ENCODE assay signal across 11 mouse cellular contexts in the genomic region with DNA sequence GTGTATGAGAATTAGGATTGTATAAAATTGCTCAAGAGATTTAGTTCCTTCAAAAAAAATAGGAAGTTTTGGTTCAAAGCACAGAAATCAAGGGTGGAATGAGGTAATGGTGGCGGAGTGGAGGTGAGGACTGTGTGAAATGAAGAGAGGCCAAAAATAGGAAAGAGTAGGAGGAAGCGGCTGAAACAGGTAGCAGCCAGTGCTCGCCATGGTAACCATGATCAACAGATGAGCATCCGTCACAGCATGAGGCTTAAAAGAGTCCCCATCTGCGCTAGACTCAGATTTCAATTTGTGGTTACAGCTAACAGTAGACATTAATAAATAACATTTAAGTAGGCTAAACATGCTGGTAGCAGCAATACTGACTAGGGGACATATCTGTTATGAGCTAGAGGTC. TPM values are rescaled to one million over a fixed set of nuclear protein-coding genes. Genes with fewer than 3 reads are reported as not detected.
A peak's percentile ranks its signal among the peaks of the same experiment; 100 is the strongest.
DNase-seq lines count a peak whose midpoint lies in the region; ATAC-seq and TF ChIP-seq lines count a peak whose summit lies in the region.
"Had no signal": no experiment of that assay in that cellular context is flagged by ENCODE, and none has a peak within 500 bp of the region (broad histone marks: within the 10 kb centered on the region; RNA-seq: fewer than 3 reads in every experiment).

No protein-coding gene starts in this region.

- DNase-seq in cerebellum, postnatal 10 days, result peak; percentile 27 to 44
- DNase-seq in cerebellum, adult 9-10 months, result no peak
- DNase-seq in midbrain, embryonic 14.5 days, result peak; percentile 41
- no peak for DNase-seq in midbrain, embryonic 11.5 days (ENCODE audit: low spot score, missing footprints)
- DNase-seq in induced T-regulatory cell, adult 2 months (ENCODE audit: low read depth), result peak; percentile 86
- peak; percentile 58 to 61 for DNase-seq in right cerebral cortex, adult 2 months (ENCODE audit: low spot score in 2 of 2)
- DNase-seq: cerebellum, adult 8-10 months; lung, adult 18-20 months had no signal

- H3K27me3 ChIP-seq in midbrain, embryonic 14.5 days (ENCODE audit: control insufficient read depth, insufficient read depth, low read length), result no peaks in the 10 kb centered on the region
- H3K27me3 ChIP-seq in midbrain, embryonic 11.5 days (ENCODE audit: control insufficient read depth, insufficient read depth, low read length), result no peaks in the 10 kb centered on the region
- H3K27me3 ChIP-seq in intestine, embryonic 16.5 days (replicated peaks; ENCODE audit: control insufficient read depth, insufficient read depth, low read length), result no peaks in the 10 kb centered on the region
- H3K27me3 ChIP-seq in intestine, postnatal 0 days (replicated peaks; ENCODE audit: control insufficient read depth, insufficient read depth, low read length), result no peaks in the 10 kb centered on the region

- no peak overlapping the region for H3K4me2 ChIP-seq in midbrain, embryonic 14.5 days (ENCODE audit: low read length)
- H3K4me2 ChIP-seq in midbrain, embryonic 11.5 days, result no peak overlapping the region
- H3K4me2 ChIP-seq in intestine, embryonic 16.5 days (ENCODE audit: low read depth, low read length), result no peak overlapping the region
- H3K4me2 ChIP-seq in intestine, postnatal 0 days (replicated peaks; ENCODE audit: low read depth), result no peak overlapping the region
- H3K4me2 ChIP-seq: hindbrain, embryonic 14.5 days had no signal

- H3K4me3 ChIP-seq in midbrain, embryonic 14.5 days (replicated peaks; ENCODE audit: low read depth, low read length), result no peak overlapping the region
- no peak overlapping the region for H3K4me3 ChIP-seq in midbrain, embryonic 11.5 days (ENCODE audit: low read depth, low read length)
- H3K4me3 ChIP-seq in intestine, embryonic 16.5 days (ENCODE audit: low read length), result no peak overlapping the region
- no peak overlapping the region for H3K4me3 ChIP-seq in intestine, postnatal 0 days (ENCODE audit: low read depth, low read length)

- 74% methylated on average over 5 of the region's 5 CpGs for WGBS in midbrain, embryonic 14.5 days
- 89% methylated on average over 5 of the region's 5 CpGs for WGBS in midbrain, embryonic 11.5 days
- 74% methylated on average over 5 of the region's 5 CpGs for WGBS in intestine, embryonic 16.5 days
- WGBS in intestine, postnatal 0 days, result 76% methylated on average over 5 of the region's 5 CpGs

- ATAC-seq in midbrain, embryonic 14.5 days (ENCODE audit: low FRiP score, low TSS enrichment), result no peak
- no peak for ATAC-seq in midbrain, embryonic 11.5 days (ENCODE audit: low FRiP score)
- ATAC-seq in intestine, embryonic 16.5 days, result no peak
- ATAC-seq in intestine, postnatal 0 days, result no peak

- no peak overlapping the region for H3K9ac ChIP-seq in midbrain, embryonic 14.5 days (replicated peaks; ENCODE audit: low read length)
- H3K9ac ChIP-seq in midbrain, embryonic 11.5 days (ENCODE audit: low read length), result no peak overlapping the region
- H3K9ac ChIP-seq in intestine, embryonic 16.5 days (ENCODE audit: low read depth, low read length), result no peak overlapping the region
- no peak overlapping the region for H3K9ac ChIP-seq in intestine, postnatal 0 days (ENCODE audit: low read depth, low read length)
- H3K9ac ChIP-seq: hindbrain, embryonic 14.5 days had no signal

- no peaks in the 10 kb centered on the region for H3K9me3 ChIP-seq in midbrain, embryonic 14.5 days (ENCODE audit: control insufficient read depth, low read length)
- H3K9me3 ChIP-seq in midbrain, embryonic 11.5 days (ENCODE audit: control insufficient read depth, low read length), result no peaks in the 10 kb centered on the region
- peaks cover 3% of the 10 kb centered on the region; the same call in 1 of the 2 replicates for H3K9me3 ChIP-seq in intestine, embryonic 16.5 days (ENCODE audit: control insufficient read depth, low read length)
- H3K9me3 ChIP-seq in intestine, postnatal 0 days (ENCODE audit: control insufficient read depth), result no peaks in the 10 kb centered on the region

- no peaks in the 10 kb centered on the region for H3K36me3 ChIP-seq in midbrain, embryonic 14.5 days (ENCODE audit: control insufficient read depth, insufficient read depth, low read length)
- no peaks in the 10 kb centered on the region for H3K36me3 ChIP-seq in midbrain, embryonic 11.5 days (ENCODE audit: control insufficient read depth, insufficient read depth, low read length)
- no peaks in the 10 kb centered on the region for H3K36me3 ChIP-seq in intestine, embryonic 16.5 days (ENCODE audit: control insufficient read depth, insufficient read depth, low read length)
- no peaks in the 10 kb centered on the region for H3K36me3 ChIP-seq in intestine, postnatal 0 days (ENCODE audit: control insufficient read depth, insufficient read depth)

- H3K27ac ChIP-seq in midbrain, embryonic 14.5 days (replicated peaks; ENCODE audit: low read depth, low read length), result no peak overlapping the region
- H3K27ac ChIP-seq in midbrain, embryonic 11.5 days (ENCODE audit: low read depth, low read length), result no peak overlapping the region
- no peak overlapping the region for H3K27ac ChIP-seq in intestine, embryonic 16.5 days (ENCODE audit: low read length)
- H3K27ac ChIP-seq in intestine, postnatal 0 days (ENCODE audit: low read depth, low read length), result no peak overlapping the region
- H3K27ac ChIP-seq: hindbrain, embryonic 14.5 days had no signal

- TF ChIP-seq CTCF in intestine, postnatal 0 days (IDR thresholded peaks at IDR 0.05; ENCODE audit: low read depth), result no peak

- H3K4me1 ChIP-seq in midbrain, embryonic 14.5 days (ENCODE audit: control insufficient read depth, insufficient read depth, low read length), result 0 out of 2 replicates have a peak, but pooled peaks cover 4% of the 10 kb centered on the region
- H3K4me1 ChIP-seq in midbrain, embryonic 11.5 days (ENCODE audit: control insufficient read depth, insufficient read depth, low read length), result no peaks in the 10 kb centered on the region
- H3K4me1 ChIP-seq in intestine, embryonic 16.5 days (ENCODE audit: control insufficient read depth, insufficient read depth, low read length), result peaks cover 8% of the 10 kb centered on the region
- 0 out of 2 replicates have a peak, but pooled peaks cover 5% of the 10 kb centered on the region for H3K4me1 ChIP-seq in intestine, postnatal 0 days (replicated peaks; ENCODE audit: control insufficient read depth, insufficient read depth, low read length)

RNA-seq across cellular contexts. Expression of gene Dgkh, which starts 33.4 kb away (rescaled TPM):
- 2.9 and 3.1 TPM in 2 replicates for polyA plus RNA-seq in midbrain, embryonic 14.5 days (2014; fragmentation: Nextera tagmentation; extraction: Ambion mirVana)
- polyA plus RNA-seq in midbrain, embryonic 11.5 days (2014; fragmentation: Nextera tagmentation; extraction: Ambion mirVana), result 1.7 and 1.8 TPM in 2 replicates
- polyA plus RNA-seq in intestine, embryonic 16.5 days (2015; fragmentation: Nextera tagmentation; extraction: Ambion mirVana), result 0.68 and 0.73 TPM in 2 replicates
- 0.94 and 0.99 TPM in 2 replicates for polyA plus RNA-seq in intestine, postnatal 0 days (2015; fragmentation: Nextera tagmentation; extraction: Ambion mirVana)

Comparison
In these comparisons a context has a peak if more than half of its experiments do, and no peak if none do; other contexts are left out.
1. DNase-seq: peak in cerebellum, postnatal 10 days (2 of 2), midbrain, embryonic 14.5 days (single experiment), induced T-regulatory cell, adult 2 months (single experiment) and right cerebral cortex, adult 2 months (2 of 2); none in cerebellum, adult 9-10 months (single experiment) and midbrain, embryonic 11.5 days (single experiment).